ENCODE assay signal across 8 mouse cellular contexts in the genomic region with DNA sequence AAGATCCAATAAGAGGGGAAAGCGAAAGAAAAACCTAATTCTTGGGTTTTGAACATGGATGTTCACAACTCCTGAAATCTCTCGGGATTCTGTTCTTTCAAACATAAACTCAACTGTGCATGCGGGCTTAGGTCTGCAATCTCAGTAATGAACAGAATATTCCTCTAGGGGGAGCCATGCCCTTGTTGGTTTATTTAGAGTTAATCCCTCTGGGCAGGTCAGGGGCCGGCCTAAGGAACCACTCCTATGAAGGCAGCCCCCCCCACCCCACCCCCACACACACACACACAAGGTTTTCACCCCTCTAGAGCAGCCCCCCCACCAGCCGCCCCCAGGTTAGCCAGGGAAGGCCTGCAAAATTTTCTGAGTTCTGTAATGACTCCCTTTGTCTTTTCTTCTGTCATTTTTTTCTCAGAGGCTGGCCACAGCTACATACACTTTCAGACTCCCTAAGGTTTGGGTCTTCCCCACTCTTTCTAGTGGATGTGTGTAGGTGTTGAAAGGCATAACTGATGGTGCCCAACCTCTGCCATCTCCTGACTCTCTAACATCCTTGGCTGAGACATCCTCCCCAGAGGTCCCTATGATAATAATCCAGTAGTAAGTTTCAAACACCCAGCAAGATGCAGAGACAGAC. TPM values are rescaled to one million over a fixed set of nuclear protein-coding genes. Genes with fewer than 3 reads are reported as not detected.
A peak's percentile ranks its signal among the peaks of the same experiment; 100 is the strongest.
DNase-seq lines count a peak whose midpoint lies in the region; ATAC-seq and TF ChIP-seq lines count a peak whose summit lies in the region.

No protein-coding gene starts in this region.

- no peak overlapping the region for H3K9ac ChIP-seq in forebrain, embryonic 11.5 days (ENCODE audit: low read length)
- no peak overlapping the region for H3K9ac ChIP-seq in forebrain, embryonic 16.5 days (replicated peaks; ENCODE audit: low read depth, low read length)
- H3K9ac ChIP-seq in liver, postnatal 0 days (replicated peaks), result no peak overlapping the region

- H3K4me1 ChIP-seq in forebrain, embryonic 11.5 days (replicated peaks; ENCODE audit: control insufficient read depth, insufficient read depth, low read length), result no peaks in the 10 kb centered on the region
- H3K4me1 ChIP-seq in forebrain, embryonic 16.5 days (replicated peaks; ENCODE audit: control insufficient read depth, insufficient read depth, low read length), result no peaks in the 10 kb centered on the region
- peaks cover 11% of the 10 kb centered on the region for H3K4me1 ChIP-seq in embryonic facial prominence, embryonic 10.5 days
- no peaks in the 10 kb centered on the region for H3K4me1 ChIP-seq in liver, postnatal 0 days (ENCODE audit: insufficient read depth)

- 14% methylated on average over 5 of the region's 5 CpGs for WGBS in forebrain, embryonic 11.5 days
- 13% methylated on average over 5 of the region's 5 CpGs for WGBS in forebrain, embryonic 16.5 days
- WGBS in embryonic facial prominence, embryonic 10.5 days, result 19% methylated on average over 5 of the region's 5 CpGs
- WGBS in liver, postnatal 0 days (ENCODE audit: insufficient replicate concordance), result 14% methylated on average over 5 of the region's 5 CpGs

- no peak for TF ChIP-seq EP300 in liver, postnatal 0 days (IDR thresholded peaks at IDR 0.05; ENCODE audit: low read depth)

- H3K27ac ChIP-seq in forebrain, embryonic 11.5 days (ENCODE audit: low read depth, low read length), result no peak overlapping the region
- no peak overlapping the region for H3K27ac ChIP-seq in forebrain, embryonic 16.5 days (ENCODE audit: low read length)
- no peak overlapping the region for H3K27ac ChIP-seq in embryonic facial prominence, embryonic 10.5 days (replicated peaks)
- H3K27ac ChIP-seq in liver, postnatal 0 days (ENCODE audit: low read depth), result no peak overlapping the region

- no peaks in the 10 kb centered on the region for H3K9me3 ChIP-seq in forebrain, embryonic 11.5 days (ENCODE audit: control insufficient read depth, low read length)
- H3K9me3 ChIP-seq in forebrain, embryonic 16.5 days (ENCODE audit: control insufficient read depth, low read length), result no peaks in the 10 kb centered on the region
- no peaks in the 10 kb centered on the region for H3K9me3 ChIP-seq in embryonic facial prominence, embryonic 10.5 days
- H3K9me3 ChIP-seq in liver, postnatal 0 days (ENCODE audit: low read length), result no peaks in the 10 kb centered on the region

- H3K4me2 ChIP-seq in forebrain, embryonic 11.5 days (ENCODE audit: low read depth, low read length, severe bottlenecking), result no peak overlapping the region
- H3K4me2 ChIP-seq in forebrain, embryonic 16.5 days (ENCODE audit: low read length), result no peak overlapping the region
- H3K4me2 ChIP-seq in liver, postnatal 0 days (ENCODE audit: low read depth, low read length), result no peak overlapping the region

- peak; percentile 66 for DNase-seq in forebrain, embryonic 11.5 days (ENCODE audit: low spot score)
- DNase-seq in right cerebral cortex, adult 18-20 months, result peak; percentile 16
- no peak for DNase-seq in right cerebral cortex, postnatal 25 days
- peak; percentile 56 for DNase-seq in embryonic facial prominence, embryonic 10.5 days (ENCODE audit: low spot score)
- peak; percentile 36 for DNase-seq in liver, postnatal 0 days
- DNase-seq in splenic B cell, adult 2 months (ENCODE audit: low read depth, low spot score), result peak; percentile 71
- no peak for DNase-seq in gastrocnemius, postnatal 4 days (ENCODE audit: low spot score in 2 of 2)

- H3K36me3 ChIP-seq in forebrain, embryonic 11.5 days (ENCODE audit: control insufficient read depth, insufficient read depth, low read length), result no peaks in the 10 kb centered on the region
- no peaks in the 10 kb centered on the region for H3K36me3 ChIP-seq in forebrain, embryonic 16.5 days (ENCODE audit: control insufficient read depth, insufficient read depth)
- H3K36me3 ChIP-seq in embryonic facial prominence, embryonic 10.5 days (replicated peaks), result no peaks in the 10 kb centered on the region
- no peaks in the 10 kb centered on the region for H3K36me3 ChIP-seq in liver, postnatal 0 days (replicated peaks; ENCODE audit: insufficient read depth, low read length)
- no peaks in the 10 kb centered on the region for H3K36me3 ChIP-seq in splenic B cell, adult 2 months (ENCODE audit: control insufficient read depth, insufficient read depth, low read length, poor library complexity, severe bottlenecking)

- no peak overlapping the region for H3K4me3 ChIP-seq in forebrain, embryonic 11.5 days (ENCODE audit: low read depth, low read length)
- H3K4me3 ChIP-seq in forebrain, embryonic 16.5 days (replicated peaks; ENCODE audit: low read length), result no peak overlapping the region
- no peak overlapping the region for H3K4me3 ChIP-seq in embryonic facial prominence, embryonic 10.5 days
- no peak overlapping the region for H3K4me3 ChIP-seq in liver, postnatal 0 days (ENCODE audit: low read depth, low read length)

- TF ChIP-seq CTCF in liver, postnatal 0 days (IDR thresholded peaks at IDR 0.05; ENCODE audit: low read depth), result peak; percentile 68

- peak; percentile 65 for ATAC-seq in forebrain, embryonic 11.5 days (replicated peaks; ENCODE audit: low FRiP score)
- no peak for ATAC-seq in forebrain, embryonic 16.5 days
- ATAC-seq in liver, postnatal 0 days, result peak; percentile 56; the same call in 1 of the 2 replicates

- H3K27me3 ChIP-seq in forebrain, embryonic 11.5 days (ENCODE audit: control insufficient read depth, insufficient read depth, low read length), result no peaks in the 10 kb centered on the region
- H3K27me3 ChIP-seq in forebrain, embryonic 16.5 days (replicated peaks; ENCODE audit: control insufficient read depth, insufficient read depth, low read length), result peaks cover 3% of the 10 kb centered on the region; the same call in 1 of the 2 replicates
- no peaks in the 10 kb centered on the region for H3K27me3 ChIP-seq in embryonic facial prominence, embryonic 10.5 days (replicated peaks; ENCODE audit: low read depth, poor library complexity, severe bottlenecking)
- no peaks in the 10 kb centered on the region for H3K27me3 ChIP-seq in liver, postnatal 0 days (ENCODE audit: insufficient read depth, low read length)
- no peaks in the 10 kb centered on the region for H3K27me3 ChIP-seq in splenic B cell, adult 2 months (ENCODE audit: control insufficient read depth, insufficient read depth, low read length, poor library complexity, severe bottlenecking)

RNA-seq across cellular contexts. Expression of a gene that starts 16.2 kb away (rescaled TPM):
- polyA plus RNA-seq in forebrain, embryonic 11.5 days (2014; fragmentation: Nextera tagmentation; extraction: Ambion mirVana), result 1.1 and 1.3 TPM in 2 replicates
- polyA plus RNA-seq in forebrain, embryonic 16.5 days (2015; fragmentation: Nextera tagmentation; extraction: Ambion mirVana), result 3.2 and 4.9 TPM in 2 replicates
- polyA plus RNA-seq in embryonic facial prominence, embryonic 10.5 days (2016; fragmentation: Nextera tagmentation; extraction: Ambion mirVana), result 0.33 and 0.49 TPM in 2 replicates
- polyA plus RNA-seq in liver, postnatal 0 days (2015; fragmentation: Nextera tagmentation; extraction: Ambion mirVana), result 1.3 and 1.5 TPM in 2 replicates
- total RNA-seq in gastrocnemius, postnatal 4 days (2021), result under 1 TPM; 0.10 to 0.44 TPM

Comparison
In these comparisons a context has a peak if more than half of its experiments do, and no peak if none do; other contexts are left out.
1. DNase-seq: peak in forebrain, embryonic 11.5 days (single experiment), right cerebral cortex, adult 18-20 months (single experiment), embryonic facial prominence, embryonic 10.5 days (single experiment), liver, postnatal 0 days (single experiment) and splenic B cell, adult 2 months (single experiment); none in right cerebral cortex, postnatal 25 days (single experiment) and gastrocnemius, postnatal 4 days (0 of 2).